Mouse (Mus musculus): ENCODE results near the gene Grid1.

Gene Grid1

DNA sequence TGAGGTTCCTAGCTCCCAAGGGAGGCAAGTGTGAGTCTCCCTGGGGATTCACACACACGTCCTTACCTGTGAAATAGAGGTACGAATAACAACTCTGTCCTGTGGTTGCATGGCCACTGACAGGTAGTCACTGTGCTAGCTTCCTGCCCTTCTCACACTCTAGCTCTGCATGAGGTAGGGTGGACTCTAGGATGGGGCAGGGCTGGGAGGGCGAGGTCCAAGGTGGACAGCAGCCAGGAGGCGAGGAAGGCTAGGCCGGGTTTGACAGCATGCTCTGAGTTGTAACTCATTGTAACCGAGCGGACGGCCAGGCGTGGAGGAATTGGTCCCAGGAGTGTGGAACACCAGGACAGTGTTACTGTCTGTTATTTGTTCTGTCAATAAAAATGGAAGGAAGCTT, 101.4 kb downstream of the Grid1 start:
- peak; percentile 67 for DNase-seq

DNA sequence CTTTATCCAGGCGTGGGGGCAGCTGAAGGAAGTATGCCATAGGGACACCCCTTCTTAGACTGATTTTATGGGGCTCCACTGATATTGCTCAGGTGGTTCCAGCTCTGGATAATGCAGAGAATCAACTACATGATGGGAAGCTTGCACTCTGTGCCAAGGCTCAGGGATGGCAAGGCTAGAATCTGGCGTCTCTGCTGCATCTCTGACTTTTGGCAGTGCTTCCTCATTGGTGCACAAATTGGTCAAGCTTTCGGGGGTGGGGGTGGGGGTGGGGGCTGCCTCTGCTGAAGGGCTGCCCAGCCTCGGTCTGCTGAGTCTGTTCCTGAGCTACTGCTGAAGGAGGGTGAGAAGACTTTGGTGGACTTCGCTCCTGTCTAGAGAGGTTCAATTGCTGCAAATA, 105.1 kb downstream of the Grid1 start:
- DNase-seq, result no peak

DNA sequence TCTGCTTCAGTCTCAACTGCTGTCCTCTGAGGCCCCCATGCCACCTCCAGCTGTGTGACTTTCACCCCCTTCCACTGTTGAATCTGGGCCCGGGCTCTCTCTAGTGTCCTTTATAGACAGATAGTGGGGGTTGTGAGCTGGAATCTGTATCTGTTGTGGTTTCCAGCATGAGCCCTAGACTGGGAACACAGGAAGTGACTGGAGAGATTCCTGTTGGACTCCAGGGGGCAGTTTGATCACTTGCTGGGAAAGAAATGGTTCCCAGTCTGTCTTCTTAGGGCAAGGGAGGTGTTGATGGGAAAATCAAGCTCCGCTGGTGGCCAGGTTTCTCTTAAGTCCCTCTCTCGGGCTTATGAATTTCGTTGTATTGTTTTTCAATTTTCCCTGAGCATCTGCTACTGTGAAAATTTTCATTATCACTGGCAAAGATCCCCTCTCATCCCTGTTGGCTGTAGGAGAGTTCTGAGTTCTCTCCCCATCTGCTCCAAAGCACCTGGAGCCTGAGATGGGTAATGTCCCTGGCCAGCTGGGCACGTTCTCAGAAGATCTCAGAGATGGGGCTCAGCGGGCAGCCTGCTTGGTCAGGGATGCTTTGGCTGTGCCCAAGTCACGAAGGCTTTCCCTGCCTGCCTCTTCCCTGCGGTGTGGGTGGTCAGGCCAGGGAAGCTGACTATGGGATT, 110.3 kb downstream of the Grid1 start:
- no peak for DNase-seq

DNA sequence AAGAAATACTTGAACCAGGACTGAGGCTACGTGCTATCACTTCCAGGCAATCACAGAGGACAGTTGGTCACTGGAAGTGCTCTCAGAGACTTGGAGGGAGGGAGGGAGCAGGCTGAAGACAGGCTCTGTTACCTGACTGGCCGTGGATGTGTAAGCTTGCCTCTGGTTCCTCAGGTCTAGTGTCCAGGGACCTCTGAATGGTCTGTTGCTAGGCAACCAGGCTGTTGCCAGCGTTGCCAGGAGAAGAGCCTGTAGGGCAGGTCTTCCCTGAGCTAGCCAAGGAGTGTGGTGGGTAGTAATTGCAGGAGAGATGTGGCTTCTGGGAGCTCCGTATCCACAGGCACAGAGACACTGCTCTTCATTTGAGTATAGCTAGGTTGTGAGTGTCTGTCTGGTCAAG, 113.3 kb downstream of the Grid1 start:
- no peak for DNase-seq

DNA sequence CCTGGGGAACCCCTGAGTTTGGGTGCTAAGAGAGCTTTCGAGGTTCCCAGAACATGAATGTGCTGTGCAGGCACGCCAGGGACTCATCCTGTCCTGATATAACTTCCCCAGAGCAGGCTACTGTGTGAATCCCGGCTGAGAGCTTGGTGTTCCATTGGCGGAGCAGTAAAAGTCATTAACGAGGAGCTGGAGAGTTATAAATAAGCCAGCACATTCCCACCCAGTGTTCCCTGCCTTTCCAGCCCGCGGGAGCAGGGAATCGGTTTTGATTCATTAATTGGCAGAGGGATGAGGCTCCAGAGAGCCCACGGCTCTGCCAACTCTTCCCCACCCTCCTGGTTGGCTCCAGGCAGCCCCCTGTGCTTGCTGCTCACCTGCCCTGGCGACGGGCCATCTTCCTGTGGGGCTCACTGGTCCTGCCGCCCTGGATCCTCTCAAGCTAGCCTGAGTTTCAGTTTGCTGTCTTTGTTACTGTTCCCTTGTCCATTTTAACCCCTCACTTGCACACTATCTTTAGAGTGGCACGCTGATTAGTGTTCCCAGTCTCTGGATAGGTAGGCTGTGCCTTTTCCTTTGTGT, 116.4 kb downstream of the Grid1 start:
- DNase-seq, result peak; percentile 31

DNA sequence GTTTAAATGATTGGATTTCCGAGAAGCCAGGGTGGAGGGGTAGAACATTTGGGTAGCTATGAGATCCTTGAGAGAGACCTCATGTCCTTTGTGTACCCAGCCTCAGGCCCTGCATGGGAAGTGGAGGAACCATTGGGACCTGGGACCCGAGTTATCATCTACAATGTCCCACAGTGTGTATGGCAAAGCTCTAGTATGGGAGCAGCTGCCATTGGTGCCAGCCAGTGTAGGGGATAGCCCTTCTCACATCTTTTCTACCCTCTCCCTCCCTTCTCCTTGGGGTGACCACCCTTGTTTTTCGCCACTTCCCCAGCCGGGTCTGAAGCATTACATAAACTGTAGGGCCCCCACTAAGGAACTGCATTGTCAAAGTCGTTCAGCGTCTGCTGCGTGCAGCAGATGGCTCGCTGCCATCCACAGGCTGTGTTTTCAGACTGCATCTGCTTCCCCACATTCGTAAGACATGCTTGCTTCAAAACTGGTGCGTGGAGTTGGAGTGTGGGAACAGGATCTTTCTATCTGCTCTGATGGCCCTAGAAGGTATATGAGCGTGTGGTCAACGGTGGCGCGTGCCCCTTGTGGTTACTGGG, 124.6 kb downstream of the Grid1 start:
- DNase-seq, result no peak

DNA sequence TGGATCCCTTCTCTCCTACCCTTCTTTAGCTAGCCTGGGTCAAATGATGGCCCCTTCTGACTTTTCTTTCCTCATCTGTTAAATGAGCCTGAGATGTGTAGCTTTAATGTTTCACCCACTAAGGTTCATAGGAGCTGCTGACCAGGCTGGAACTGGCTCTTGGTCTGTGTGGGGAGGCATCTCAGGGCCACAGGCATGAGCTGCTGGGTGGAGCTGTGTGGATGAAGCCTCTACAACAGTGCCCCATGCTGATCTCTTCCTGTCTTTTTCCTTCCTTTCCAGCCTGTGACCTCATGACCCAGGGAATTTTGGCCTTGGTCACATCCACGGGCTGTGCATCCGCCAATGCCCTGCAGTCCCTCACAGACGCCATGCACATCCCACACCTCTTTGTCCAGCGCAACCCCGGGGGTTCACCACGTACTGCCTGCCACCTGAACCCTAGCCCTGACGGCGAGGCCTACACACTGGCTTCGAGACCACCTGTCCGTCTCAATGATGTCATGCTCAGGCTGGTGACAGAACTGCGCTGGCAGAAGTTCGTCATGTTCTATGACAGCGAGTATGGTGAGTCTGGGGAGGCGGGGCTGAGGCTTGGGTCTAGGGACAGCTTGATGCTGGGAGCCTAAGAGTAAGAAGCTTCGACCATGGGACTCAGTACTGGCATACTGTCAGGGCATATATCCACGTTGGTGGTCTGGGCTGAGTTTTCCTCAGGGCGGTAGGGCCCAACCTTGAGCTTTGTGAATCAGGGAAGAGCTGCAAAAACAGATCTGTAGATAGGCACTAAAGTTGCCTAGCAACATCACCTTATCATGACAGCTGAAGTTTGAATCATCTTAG, 125.8 kb downstream of the Grid1 start:
- DNase-seq, result no peak

DNA sequence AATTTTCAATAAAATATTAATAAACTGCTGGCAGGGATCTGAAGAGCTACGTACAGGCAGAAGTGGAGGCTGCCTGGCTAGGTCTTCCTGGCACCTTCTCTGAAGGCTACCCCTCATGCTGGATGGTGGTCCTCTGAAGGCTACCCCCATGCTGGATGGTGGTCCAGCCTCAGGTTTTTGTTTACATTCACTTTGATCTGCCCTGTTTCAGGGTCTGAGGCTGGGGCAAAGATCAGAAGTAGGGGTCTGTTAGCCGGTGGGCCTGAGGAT, 126.3 kb downstream of the Grid1 start:
- no peak for DNase-seq

DNA sequence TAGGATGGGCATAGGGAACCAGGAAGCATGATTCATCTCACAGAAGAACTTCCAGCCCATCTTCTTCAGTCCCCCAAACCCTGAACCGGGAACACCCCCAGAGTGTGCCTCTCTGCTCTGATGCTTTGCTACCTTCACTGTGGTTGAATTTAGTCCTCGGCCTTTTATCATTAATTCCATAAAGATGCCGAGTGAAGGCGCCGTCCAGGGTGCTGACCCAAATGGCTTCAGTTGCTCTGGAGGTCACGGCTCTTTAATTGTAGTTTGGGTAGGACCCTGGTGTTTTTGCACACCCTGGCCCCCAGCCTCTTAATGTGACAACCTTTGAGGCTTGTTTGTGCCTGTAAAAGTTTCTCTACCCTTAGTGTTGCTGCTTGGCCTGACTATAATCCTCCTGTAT, 128.3 kb downstream of the Grid1 start:
- peak; percentile 38 for DNase-seq

DNA sequence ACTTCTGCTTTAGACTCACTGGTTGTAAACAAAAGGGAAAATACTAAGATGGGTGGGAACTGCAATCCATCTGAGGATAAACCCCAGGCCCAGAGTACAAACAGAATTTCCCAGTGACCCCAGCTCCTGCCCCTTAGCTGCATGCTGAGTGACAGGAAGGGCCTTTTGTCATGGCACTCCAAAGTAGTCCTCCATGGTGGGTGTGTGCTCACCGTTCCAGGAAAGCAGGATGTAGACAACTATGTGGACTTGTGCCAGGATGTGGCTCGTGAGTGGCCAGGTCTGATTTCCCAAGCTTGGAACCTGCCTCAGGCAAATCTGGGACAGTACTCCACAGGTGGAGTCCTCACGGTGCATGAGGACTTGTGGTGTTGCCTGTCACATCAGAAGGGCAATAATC, 132.4 kb downstream of the Grid1 start:
- DNase-seq, result no peak

DNA sequence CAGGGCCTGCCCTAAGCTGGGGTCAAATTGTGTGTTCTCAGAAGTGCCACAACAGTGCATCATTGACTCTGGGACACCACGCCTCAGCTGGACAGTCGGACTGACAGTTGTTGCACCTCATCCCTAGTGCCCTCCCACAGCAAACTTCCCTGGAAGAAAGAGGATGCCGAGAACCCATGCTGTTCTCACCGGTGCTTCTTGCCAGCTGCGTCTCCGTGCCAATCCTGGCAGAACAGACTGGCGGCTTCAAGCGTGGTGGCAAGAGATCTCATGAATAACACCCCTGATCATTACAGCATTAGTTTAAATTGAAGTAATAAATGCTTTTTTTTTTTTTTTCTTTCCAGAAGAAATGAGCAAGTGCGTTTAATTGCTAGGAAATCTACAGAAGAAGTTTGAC, 133.7 kb downstream of the Grid1 start:
- no peak for DNase-seq

DNA sequence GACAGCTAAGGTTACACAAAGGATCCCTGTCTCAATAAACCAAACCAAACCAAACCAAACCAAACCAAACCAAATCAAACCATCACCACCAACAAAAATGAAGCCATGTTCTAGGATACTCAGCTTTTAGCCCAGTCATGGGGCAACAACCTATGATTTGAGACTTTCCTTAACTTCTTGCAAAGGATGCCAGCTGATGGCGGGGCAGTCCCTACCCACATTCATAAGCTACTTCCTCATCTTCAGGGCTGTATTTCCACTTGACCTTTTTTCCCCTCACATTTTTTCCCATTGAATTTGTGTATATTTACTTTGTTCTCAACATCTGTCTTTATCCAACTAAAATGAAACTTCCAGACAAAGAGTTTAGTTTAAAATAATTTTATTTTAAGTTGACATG, 135.8 kb downstream of the Grid1 start:
- DNase-seq, result no peak

DNA sequence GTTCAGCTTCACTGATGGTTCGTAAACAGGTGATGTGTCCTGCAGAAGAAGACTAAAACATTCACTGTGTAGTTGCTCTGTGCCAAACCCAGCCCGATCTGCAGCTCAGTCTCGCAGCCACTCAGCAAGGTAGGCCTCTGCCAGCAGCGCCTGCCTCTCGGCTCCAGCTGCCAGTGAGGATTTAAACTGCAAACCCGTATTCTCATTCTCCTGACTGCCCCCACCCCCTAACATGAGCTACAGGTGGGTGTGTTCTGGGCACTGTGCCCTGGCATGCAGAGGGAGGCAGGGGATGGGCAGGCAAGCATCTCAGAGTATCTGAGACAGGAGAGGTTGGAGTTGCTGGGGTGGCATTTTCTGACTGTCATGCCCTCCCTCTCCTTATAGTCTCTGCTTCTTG, 140.3 kb downstream of the Grid1 start:
- DNase-seq, result peak; percentile 46

DNA sequence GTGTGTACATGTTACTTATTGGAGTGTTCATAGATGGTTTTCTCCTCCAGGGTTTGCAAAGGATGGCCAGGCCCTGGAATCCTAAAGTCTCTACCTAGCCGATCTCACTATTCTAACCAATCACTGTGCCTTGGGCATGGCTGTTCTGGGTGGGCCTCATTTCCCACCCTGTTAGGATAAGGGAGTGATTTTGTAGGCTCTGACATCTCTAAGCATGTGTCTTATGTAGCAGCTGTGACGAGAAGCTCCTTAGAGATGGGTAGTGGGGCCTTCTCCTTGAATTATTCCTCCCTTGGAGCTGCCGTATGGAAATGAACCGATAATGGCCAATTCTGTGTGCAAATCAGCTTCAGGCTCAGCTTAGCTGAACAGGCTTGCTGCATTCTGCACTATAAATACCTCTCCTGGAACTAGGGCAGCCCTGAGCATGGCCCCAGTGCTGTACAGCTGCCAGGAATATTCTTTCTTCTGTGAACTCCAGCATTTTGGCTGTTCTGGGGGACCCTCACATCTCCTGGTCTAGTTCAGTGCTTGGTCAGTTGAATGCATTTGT, 143.8 kb downstream of the Grid1 start:
- DNase-seq, result no peak

DNA sequence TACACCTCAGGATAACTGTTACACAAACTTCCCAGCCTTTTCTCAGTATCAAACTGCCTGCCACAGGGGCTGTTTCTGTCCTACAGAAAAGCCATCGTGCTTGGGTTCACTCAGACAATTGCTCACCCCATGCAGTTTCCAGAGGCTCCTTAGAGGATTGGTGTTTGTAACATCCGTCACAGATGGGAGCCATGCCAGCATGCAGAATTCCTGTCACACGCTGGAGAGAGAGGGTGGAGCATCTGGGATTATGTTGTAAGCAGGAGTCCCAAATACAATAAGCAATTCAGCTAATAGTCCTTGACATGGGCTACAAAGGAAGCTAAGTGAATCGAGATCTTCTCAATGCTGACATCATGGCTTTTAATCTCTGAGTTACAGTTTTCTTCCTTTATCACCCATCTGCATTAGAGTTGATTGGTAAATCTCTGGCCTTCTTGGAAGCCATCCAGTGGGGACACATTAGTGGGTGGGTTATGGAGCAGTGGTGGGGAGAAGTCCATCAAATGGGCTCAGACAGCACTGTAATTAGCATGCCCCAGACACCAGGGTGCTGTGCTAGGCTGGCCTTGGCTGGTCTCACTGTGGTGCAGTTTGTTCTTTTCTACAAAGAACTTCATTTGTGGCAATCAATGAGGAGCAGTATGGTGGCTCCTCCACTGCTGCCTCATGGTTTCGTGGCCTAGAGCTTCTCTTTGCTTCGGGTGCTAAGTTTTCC, 149.4 kb downstream of the Grid1 start:
- peak; percentile 21 for DNase-seq

DNA sequence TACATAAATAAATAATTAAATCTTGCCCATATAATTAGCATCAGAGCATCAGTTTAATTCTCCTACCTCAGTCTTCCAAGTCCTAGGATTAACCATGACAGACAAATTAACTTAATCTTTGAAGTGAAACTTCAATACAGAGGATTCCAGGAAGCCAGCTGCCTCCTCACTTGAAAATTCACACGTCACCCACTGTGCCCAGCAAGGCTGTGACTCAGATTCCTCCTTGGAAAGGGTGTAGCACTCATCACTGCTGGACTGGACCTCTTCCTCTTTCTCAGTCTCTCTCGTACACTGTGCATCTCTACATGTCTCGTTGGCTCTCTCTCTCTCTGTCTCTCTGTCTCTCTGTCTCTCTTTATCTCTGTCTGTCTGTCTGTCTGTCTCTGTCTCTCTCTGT, 153.0 kb downstream of the Grid1 start:
- DNase-seq, result no peak

DNA sequence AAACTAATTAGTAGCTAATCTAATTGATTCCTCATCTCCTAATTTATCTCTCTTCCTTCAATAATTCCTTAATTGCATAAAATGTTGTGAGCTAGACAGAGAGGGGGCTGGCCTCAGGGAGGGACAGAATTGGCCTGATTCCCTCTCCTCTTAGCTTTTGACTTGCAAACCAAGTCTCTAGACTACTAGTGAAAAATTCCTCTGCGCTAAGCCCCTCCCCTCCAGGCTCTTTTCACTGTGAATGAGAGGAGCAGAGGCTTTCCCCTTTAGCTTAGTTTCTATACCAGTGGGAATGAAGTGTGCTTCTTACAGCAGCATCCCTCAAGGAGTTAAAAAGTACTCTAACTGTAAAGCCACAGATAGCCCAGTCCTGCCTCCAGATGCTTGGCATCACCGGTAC, 160.8 kb downstream of the Grid1 start:
- no peak for DNase-seq

DNA sequence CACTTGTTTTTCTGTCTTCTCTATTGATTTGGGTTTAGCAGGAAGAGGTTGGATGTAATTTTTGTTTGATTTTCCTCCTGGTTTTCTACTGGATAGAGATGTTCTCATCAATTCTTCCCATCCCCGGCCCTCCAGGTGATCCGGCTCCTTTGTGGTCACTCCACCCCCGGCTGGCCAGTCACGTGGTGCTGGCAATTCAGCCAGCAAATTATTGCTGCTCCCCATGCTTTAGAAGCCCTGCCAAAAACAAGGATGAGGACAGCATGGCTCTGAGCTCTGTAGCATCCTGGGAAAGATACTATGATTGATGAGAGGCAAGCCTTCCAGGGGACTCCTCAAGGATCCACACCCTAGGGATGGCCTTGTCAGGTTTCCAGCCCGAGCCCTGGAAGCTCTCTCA, 169.2 kb downstream of the Grid1 start:
- no peak for DNase-seq

DNA sequence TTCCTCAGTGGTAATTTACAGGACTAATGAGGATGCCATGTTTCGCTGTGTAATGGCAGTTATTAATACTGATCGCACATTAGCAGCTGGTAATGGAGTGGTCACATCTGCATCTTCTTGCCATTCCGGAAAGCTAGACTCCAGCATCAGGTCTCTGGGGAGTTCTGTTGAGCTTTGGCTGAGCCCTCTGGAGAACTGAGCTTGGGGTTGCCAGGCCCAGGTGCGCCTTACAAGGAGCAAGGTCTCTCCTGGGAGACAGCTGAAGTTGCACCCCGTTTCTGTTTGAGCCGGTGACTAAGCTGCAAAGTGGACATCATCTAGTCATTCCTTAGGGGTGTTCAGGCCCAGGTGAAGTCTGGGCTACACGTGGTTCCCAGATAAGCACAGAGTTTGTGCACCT, 186.8 kb downstream of the Grid1 start:
- no peak for DNase-seq

DNA sequence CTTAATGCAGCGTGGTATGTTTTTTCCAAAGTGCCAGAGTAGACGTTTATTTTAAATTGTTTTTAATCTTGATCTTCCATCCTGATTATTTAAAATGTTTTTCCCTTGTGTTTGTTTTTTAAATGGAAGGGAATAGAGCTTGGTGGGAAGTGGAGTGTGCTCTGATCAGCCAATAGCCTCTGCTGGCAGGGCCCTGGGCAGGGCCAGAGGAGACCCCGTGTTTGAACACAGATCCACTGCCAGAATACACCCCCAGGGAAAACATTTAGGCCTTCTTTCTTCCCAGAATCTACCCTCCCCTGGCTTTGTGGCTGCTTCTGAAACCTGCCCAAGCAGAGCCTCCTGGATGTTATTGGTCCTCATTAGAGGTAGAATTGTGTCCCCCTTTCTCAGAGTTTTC, 188.8 kb downstream of the Grid1 start:
- DNase-seq, result no peak

DNA sequence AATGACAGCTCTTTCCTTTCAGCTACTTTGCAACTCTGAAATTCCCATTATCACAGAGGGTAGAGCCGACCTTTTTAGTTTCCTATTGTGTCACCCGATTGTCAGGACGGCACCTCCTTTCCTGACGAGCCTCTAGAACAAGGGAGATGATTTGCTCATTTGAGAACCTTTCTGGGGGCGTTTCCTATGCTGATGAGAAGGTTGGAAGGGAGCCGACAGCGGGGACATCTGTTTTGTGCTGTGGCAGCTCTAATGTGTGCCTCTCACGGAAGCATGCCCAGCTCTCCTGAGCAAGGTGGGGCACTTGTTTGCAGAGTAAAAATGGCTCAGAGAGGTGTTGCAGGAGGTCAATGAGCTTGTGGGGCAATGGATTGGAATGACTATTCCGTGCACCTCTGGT, 189.2 kb downstream of the Grid1 start:
- DNase-seq, result no peak

DNA sequence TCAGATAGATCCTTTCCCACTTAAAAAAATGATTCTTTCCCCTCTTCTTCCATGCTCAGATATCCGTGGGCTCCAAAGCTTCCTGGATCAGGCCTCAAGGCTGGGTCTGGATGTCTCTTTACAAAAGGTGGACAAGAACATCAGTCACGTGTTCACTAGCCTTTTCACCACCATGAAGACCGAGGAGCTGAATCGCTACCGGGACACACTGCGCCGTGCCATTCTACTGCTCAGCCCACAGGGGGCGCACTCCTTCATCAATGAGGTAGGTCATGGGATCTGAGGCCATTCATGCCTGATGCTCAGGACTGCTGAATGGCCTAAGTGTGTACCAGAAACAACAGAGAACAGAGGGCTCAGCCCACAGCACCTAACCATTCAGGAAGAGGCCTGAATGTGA, 206.8 kb downstream of the Grid1 start:
- no peak for DNase-seq

DNA sequence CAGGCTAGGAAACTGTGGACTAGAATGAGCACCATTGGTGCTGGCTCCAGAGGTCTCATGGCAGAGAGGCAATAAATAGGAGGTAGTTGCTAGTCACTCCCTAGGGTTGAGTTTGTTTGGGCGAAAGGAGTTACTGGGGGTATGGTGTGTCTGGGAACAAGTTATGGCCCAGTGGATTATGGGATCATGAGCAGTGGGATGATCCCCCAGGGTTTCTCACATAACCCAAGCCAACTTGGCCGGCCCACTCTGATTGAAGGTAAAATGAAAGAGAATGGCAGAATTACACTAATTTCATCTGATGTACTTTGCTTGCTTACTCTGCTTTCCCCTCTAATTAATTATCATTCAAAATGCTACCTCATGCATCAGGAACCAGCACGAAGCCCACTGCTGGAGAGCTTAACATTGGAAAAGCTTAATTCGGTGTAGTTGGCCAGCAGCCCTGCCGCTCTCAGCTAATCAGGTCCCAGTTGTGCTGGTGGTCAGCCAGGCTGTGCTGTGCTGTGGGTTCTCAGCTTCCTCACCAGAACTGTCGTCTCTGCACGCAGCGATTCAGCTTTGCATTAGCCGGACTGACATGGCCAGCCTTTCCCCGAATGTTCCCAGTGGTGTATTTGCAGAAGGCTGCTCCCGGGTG, 207.7 kb downstream of the Grid1 start:
- no peak for DNase-seq

All from kidney, postnatal 10 days (tissue).